Mouse (Mus musculus): Measurements from ENCODE around the gene Adam23.

Gene Adam23

GRCm38 (mm10) chr1:63478946-63479345 is 33.3 kb downstream of the Adam23 start:
- no peak for DNase-seq (ENCODE audit: low read depth, low spot score)

- DNase-seq (ENCODE audit: low read depth, low spot score), result no peak
These were observed 39.0 kb downstream of the Adam23 start for GRCm38 (mm10) chr1:63484646-63485045.

- DNase-seq (ENCODE audit: low read depth, low spot score), result no peak
These were observed 41.0 kb downstream of the Adam23 start for GRCm38 (mm10) chr1:63486646-63487045.

GRCm38 (mm10) chr1:63491001-63491400 is 45.3 kb downstream of the Adam23 start:
- no peak for DNase-seq (ENCODE audit: low read depth, low spot score)

- DNase-seq (ENCODE audit: low read depth, low spot score), result no peak
These were observed 47.6 kb downstream of the Adam23 start for GRCm38 (mm10) chr1:63493325-63493724.

GRCm38 (mm10) chr1:63507386-63507785 is 61.7 kb downstream of the Adam23 start:
- DNase-seq (ENCODE audit: low read depth, low spot score), result no peak

GRCm38 (mm10) chr1:63508801-63509200 is 63.1 kb downstream of the Adam23 start:
- no peak for DNase-seq (ENCODE audit: low read depth, low spot score)

GRCm38 (mm10) chr1:63511416-63511815 is 65.7 kb downstream of the Adam23 start:
- no peak for DNase-seq (ENCODE audit: low read depth, low spot score)

- DNase-seq (ENCODE audit: low read depth, low spot score), result no peak
These were observed 72.1 kb downstream of the Adam23 start for GRCm38 (mm10) chr1:63517800-63518199.

- DNase-seq (ENCODE audit: low read depth, low spot score), result no peak
These were observed 73.1 kb downstream of the Adam23 start for GRCm38 (mm10) chr1:63518814-63519213.

- no peak for DNase-seq (ENCODE audit: low read depth, low spot score)
These were observed 84.2 kb downstream of the Adam23 start for GRCm38 (mm10) chr1:63529901-63530300.

- DNase-seq (ENCODE audit: low read depth, low spot score), result no peak
These were observed 88.7 kb downstream of the Adam23 start for GRCm38 (mm10) chr1:63534271-63534827.

- no peak for DNase-seq (ENCODE audit: low read depth, low spot score)
These were observed 94.4 kb downstream of the Adam23 start for GRCm38 (mm10) chr1:63539884-63540613.

- DNase-seq (ENCODE audit: low read depth, low spot score), result no peak
These were observed 98.4 kb downstream of the Adam23 start for GRCm38 (mm10) chr1:63544122-63544521.

- DNase-seq (ENCODE audit: low read depth, low spot score), result no peak
These were observed 107.3 kb downstream of the Adam23 start for GRCm38 (mm10) chr1:63553039-63553438.

- DNase-seq (ENCODE audit: low read depth, low spot score), result no peak
These were observed 116.3 kb downstream of the Adam23 start for GRCm38 (mm10) chr1:63561772-63562520.

- no peak for DNase-seq (ENCODE audit: low read depth, low spot score)
These were observed 118.2 kb downstream of the Adam23 start for GRCm38 (mm10) chr1:63563928-63564327.

GRCm38 (mm10) chr1:63566501-63566900 is 120.8 kb downstream of the Adam23 start:
- no peak for DNase-seq (ENCODE audit: low read depth, low spot score)

GRCm38 (mm10) chr1:63567031-63567430 is 121.3 kb downstream of the Adam23 start:
- no peak for DNase-seq (ENCODE audit: low read depth, low spot score)

GRCm38 (mm10) chr1:63572229-63572628 is 126.5 kb downstream of the Adam23 start:
- no peak for DNase-seq (ENCODE audit: low read depth, low spot score)

GRCm38 (mm10) chr1:63573432-63573831 is 127.7 kb downstream of the Adam23 start:
- DNase-seq (ENCODE audit: low read depth, low spot score), result no peak

GRCm38 (mm10) chr1:63573864-63574611 is 128.3 kb downstream of the Adam23 start:
- DNase-seq (ENCODE audit: low read depth, low spot score), result no peak

Data from CD4-positive, CD25-positive, alpha-beta regulatory T cell, adult 2 months (primary cell).